Mouse (Mus musculus) hindbrain, embryonic 11.5 days (tissue): ENCODE results near the gene Cpne6. TPM values are rescaled to one million over a fixed set of nuclear protein-coding genes. Genes with fewer than 3 reads are reported as not detected.

Experiments used
- ATAC-seq: fragments of 200-750 bp; cut with Nextera tagmentation; 2 replicates; pipeline ENCODE4 v1.8.0; 2017; ENCODE audit warnings: mild to moderate bottlenecking, moderate TSS enrichment, moderate library complexity; ENCODE audit not compliant: low FRiP score
- DNase-seq: peaks from one replicate; pipeline ENCODE4 v3.0.0-alpha.2; 2015; ENCODE audit warnings: low spot score
- H3K27ac ChIP-seq: fragments of 300-500 bp; sonication (generic); 2 replicates; pipeline ENCODE4 v1.5.1; 2014; ENCODE audit warnings: mild to moderate bottlenecking, low read depth, low read length
- H3K27me3 ChIP-seq: fragments of 300-500 bp; sonication (generic); 2 replicates; pipeline ENCODE4 v1.6.1; 2014; ENCODE audit warnings: mild to moderate bottlenecking, low read length, moderate library complexity, mixed read lengths; ENCODE audit not compliant: control insufficient read depth, insufficient read depth
- H3K36me3 ChIP-seq: fragments of 300-500 bp; sonication (generic); 2 replicates; pipeline ENCODE4 v1.6.1; 2014; ENCODE audit warnings: mild to moderate bottlenecking, low read length, moderate library complexity, mixed read lengths; ENCODE audit not compliant: control insufficient read depth, insufficient read depth
- H3K4me1 ChIP-seq: fragments of 300-500 bp; sonication (generic); replicated peaks from 2 replicates; pipeline ENCODE4 v1.6.1; 2014; ENCODE audit warnings: low read length, mixed read lengths; ENCODE audit not compliant: control insufficient read depth, insufficient read depth
- H3K4me2 ChIP-seq: fragments of 300-500 bp; sonication (generic); replicated peaks from 2 replicates; pipeline ENCODE4 v1.6.1; 2014; ENCODE audit warnings: mild to moderate bottlenecking, low read depth, low read length
- H3K4me3 ChIP-seq: fragments of 300-500 bp; sonication (generic); 2 replicates; pipeline ENCODE4 v1.5.1; 2014; ENCODE audit warnings: low read depth, low read length
- H3K9ac ChIP-seq: fragments of 300-500 bp; sonication (generic); 2 replicates; pipeline ENCODE4 v1.6.1; 2014; ENCODE audit warnings: low read depth, low read length
- H3K9me3 ChIP-seq: fragments of 300-500 bp; sonication (generic); 2 replicates; pipeline ENCODE4 v1.6.1; 2016; ENCODE audit warnings: low read length; ENCODE audit not compliant: control insufficient read depth
- WGBS: fragments of 180-500 bp; shearing (Covaris S2); extraction: QIAGEN DNeasy Blood & Tissue Kit; methylation state at CpG from one replicate; pipeline ENCODE4 v1.1.7; 2014; 5-methylcytosine and 5-hydroxymethylcytosine counted together
- polyA plus RNA-seq: library from polyadenylated mRNA; unstranded; fragments of >200 nt; fragmentation: Nextera tagmentation; extraction: Ambion mirVana; gene quantifications from 2 replicates; pipeline ENCODE4 v1.2.1, GENCODE M21; 2014

Gene Cpne6
- 1.3 and 1.6 TPM in 2 replicates for polyA plus RNA-seq

DNA sequence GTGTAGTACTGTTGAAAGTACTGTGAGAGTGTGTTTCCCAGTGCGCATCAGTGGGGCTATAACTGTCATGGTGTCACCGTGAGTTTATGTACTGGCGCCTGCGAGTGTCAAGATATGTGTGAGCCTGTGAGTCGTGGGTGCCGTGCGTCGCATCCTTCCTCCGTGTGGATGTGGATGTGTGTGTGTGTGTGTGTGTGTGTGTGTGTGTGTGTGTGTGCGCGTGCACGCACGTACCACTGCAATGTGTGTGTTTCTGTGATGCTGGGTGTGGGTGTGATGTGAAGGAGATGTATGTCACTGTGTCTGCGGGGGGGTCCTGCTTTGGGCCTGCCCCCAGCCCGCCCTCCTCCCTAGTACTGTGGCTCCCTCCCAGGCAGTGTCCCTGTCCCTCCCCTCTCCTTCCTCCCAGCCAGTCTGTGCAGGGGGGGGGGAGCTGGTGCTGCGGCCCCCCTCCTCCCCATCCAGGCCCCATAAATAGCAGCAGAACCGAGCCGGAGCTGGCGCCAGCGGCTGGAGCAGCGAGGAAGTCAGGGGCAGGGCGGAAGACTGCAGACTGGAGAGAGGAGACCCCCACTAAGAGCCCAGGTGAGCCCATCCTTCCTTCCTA is at the start of gene Cpne6:
Gene Cpne6 (plus strand): TSS at position 321 of the 607 bp plus-strand sequence.
- no peak for ATAC-seq
- Histone ChIP-seq H3K27ac (no peak within 1 kb of the TSS), H3K9ac (no peak within 1 kb of the TSS), H3K4me1 (no peaks in the 10 kb centered on the region), H3K27me3 (no peaks in the 10 kb centered on the region), H3K36me3 (no peaks in the 10 kb centered on the region), H3K4me3 (no peak within 1 kb of the TSS), H3K4me2 (no peak within 1 kb of the TSS), H3K9me3 (no peaks in the 10 kb centered on the region)
- no peak for DNase-seq
- 75% methylated on average over 20 of the region's 22 CpGs for WGBS

DNA sequence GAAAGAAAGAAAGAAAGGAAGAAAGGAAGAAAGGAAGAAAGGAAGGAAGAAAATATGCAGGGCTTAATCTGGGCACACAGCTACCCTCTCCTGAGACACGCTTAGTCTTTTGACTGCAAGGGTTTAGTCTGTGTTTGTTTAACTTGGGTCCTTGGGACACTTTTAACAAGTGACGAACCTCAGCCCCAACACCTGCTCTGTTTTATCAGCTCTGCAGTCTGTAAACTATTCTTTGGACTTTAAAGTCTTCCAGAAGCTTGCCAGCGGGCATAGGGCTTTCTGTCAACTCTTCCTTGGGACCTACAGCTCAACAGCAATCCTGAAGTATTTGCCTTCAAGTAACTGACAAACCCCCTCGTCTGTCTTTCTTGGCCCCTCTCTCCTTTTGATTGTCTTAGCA is 48.5 kb upstream of the Cpne6 start:
- no peak overlapping the region for H3K4me3 ChIP-seq
- no peaks in the 10 kb centered on the region for H3K4me1 ChIP-seq
- no peaks in the 10 kb centered on the region for H3K9me3 ChIP-seq
- no peak overlapping the region for H3K4me2 ChIP-seq
- DNase-seq (no peak), ATAC-seq (no peak)
- 69% methylated on average over 4 of the region's 4 CpGs for WGBS
- no peak overlapping the region for H3K9ac ChIP-seq
- no peaks in the 10 kb centered on the region for H3K27me3 ChIP-seq
- no peaks in the 10 kb centered on the region for H3K36me3 ChIP-seq
- H3K27ac ChIP-seq, result no peak overlapping the region

DNA sequence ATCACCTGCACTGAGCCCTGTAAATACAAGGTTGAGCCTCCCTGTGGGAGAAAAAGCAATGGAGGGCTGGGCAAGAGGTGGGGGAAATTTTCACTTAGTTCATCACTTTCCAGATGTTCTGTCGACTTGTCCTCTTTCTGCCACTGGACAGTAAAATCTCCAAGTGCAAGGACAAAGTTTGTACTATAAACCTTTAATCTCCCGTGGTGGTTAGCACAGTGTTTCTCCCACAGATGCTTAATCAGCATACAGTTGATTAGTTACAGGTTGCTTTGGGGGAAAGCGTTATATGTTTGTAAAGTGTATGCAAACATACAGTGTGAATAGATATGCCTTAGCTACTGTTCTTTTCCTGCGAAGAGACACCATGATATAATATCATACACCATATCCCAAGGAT is 43.8 kb upstream of the Cpne6 start:
- H3K27ac ChIP-seq, result no peak overlapping the region
- H3K36me3 ChIP-seq, result no peaks in the 10 kb centered on the region
- WGBS, result 81% methylated on average over 4 of the region's 4 CpGs
- no peaks in the 10 kb centered on the region for H3K27me3 ChIP-seq
- ATAC-seq (no peak), DNase-seq (no peak)
- H3K4me2 ChIP-seq, result no peak overlapping the region
- no peak overlapping the region for H3K4me3 ChIP-seq
- H3K9ac ChIP-seq, result no peak overlapping the region
- no peaks in the 10 kb centered on the region for H3K9me3 ChIP-seq
- H3K4me1 ChIP-seq, result no peaks in the 10 kb centered on the region

DNA sequence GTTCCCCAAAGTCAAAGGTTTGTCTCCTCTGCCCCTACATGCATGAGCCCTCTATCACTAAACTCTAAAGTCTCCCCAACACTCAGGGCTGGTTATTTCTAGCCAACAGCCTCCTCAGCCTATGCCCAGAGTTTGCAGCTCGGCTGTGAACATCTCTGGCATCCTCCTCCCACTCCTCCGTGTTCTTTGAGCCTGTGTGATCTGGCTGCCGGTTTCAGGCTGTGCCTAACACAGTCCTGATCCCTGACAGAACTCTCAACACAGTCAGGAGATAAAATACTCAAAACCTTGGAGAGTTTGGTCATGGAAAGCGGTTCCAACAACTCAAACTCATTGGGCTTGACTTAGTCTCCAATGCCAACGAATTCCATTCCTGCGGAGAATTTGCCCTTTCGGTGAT is 43.1 kb upstream of the Cpne6 start:
- H3K4me2 ChIP-seq, result no peak overlapping the region
- 86% methylated on average over 7 of the region's 7 CpGs for WGBS

DNA sequence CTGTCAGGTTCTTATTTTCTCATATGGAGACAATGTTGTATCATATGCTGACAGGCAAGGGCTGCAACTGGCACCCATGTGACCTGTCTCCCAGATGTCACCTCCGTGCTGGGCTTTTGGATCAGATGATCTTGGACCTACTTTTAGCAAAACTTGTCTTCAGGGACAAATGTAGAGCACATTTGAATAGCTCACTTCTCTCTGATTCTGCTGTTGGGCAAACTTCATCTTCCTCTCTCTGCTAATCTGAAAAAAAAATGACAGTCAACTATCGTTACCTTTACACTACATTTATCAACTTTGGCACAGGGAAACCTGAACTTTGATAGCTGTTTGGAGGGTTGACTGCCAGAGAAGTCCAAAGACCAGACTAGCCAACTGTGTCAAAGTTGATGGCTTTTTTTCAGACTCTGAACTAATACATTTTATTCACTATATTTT is 41.9 kb upstream of the Cpne6 start:
- H3K4me3 ChIP-seq, result no peak overlapping the region
- ATAC-seq (no peak), DNase-seq (no peak)
- H3K9me3 ChIP-seq, result no peaks in the 10 kb centered on the region
- 88% methylated on average over 2 of the region's 2 CpGs for WGBS
- no peak overlapping the region for H3K9ac ChIP-seq
- no peaks in the 10 kb centered on the region for H3K36me3 ChIP-seq
- no peak overlapping the region for H3K4me2 ChIP-seq
- H3K27me3 ChIP-seq, result no peaks in the 10 kb centered on the region
- H3K4me1 ChIP-seq, result no peaks in the 10 kb centered on the region
- no peak overlapping the region for H3K27ac ChIP-seq

More for the DNA sequence above, 43.1 kb upstream of the Cpne6 start:
- Histone ChIP-seq H3K9ac (no peak overlapping the region), H3K4me1 (no peaks in the 10 kb centered on the region), H3K4me3 (no peak overlapping the region), H3K27ac (no peak overlapping the region), H3K27me3 (no peaks in the 10 kb centered on the region), H3K9me3 (no peaks in the 10 kb centered on the region), H3K36me3 (no peaks in the 10 kb centered on the region)
- ATAC-seq (no peak), DNase-seq (no peak)

DNA sequence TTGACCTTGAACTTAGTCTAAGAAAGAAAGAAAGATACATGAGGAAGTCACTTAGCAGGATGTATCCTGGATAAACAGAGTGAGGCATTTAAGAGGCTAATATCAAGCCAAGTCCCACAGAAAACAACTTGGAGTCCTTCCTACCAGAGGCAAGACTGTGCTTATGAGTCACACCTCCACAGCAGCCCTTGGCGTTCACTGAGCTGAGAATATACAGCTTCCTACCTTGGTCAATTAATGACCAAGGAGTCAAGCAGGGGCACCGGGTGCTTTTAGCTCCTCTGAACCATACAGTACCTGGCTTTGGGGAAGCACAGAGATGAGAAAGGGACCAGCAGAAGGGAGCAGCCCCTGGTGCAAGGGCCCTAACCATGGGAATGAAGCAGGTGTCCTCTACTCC is 41.2 kb upstream of the Cpne6 start:
- H3K36me3 ChIP-seq, result no peaks in the 10 kb centered on the region
- H3K4me1 ChIP-seq, result no peaks in the 10 kb centered on the region
- H3K27me3 ChIP-seq, result no peaks in the 10 kb centered on the region
- ATAC-seq (no peak), DNase-seq (no peak)
- no peak overlapping the region for H3K27ac ChIP-seq
- WGBS, result 71% methylated on average over 2 of the region's 2 CpGs
- H3K9me3 ChIP-seq, result no peaks in the 10 kb centered on the region
- no peak overlapping the region for H3K9ac ChIP-seq
- H3K4me3 ChIP-seq, result no peak overlapping the region
- H3K4me2 ChIP-seq, result no peak overlapping the region

DNA sequence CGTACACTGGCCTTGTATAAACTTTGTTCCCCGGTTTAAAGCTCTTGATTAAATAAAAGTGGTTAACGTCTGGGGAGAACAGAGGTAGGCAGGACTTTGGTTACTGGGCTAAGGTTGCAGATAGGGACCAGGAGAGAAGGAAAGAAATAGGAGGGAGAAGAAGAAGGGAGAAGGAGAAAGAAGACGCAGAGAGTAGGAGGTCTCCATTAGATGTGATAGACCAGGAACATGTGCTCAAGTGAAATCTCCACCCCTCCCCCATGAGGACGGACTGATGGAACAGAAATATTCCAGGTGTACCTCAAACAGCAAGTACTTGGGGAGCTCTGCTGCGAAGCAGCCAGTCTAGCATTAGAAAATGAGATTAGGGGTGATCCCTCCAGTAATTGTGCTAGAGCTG is 40.4 kb upstream of the Cpne6 start:
- no peak for DNase-seq
- Histone ChIP-seq H3K27ac (no peak overlapping the region), H3K27me3 (no peaks in the 10 kb centered on the region), H3K9ac (no peak overlapping the region), H3K9me3 (no peaks in the 10 kb centered on the region), H3K36me3 (no peaks in the 10 kb centered on the region), H3K4me1 (no peaks in the 10 kb centered on the region), H3K4me3 (no peak overlapping the region), H3K4me2 (no peak overlapping the region)
- ATAC-seq, result no peak
- WGBS, result 90% methylated on average over 6 of the region's 6 CpGs

DNA sequence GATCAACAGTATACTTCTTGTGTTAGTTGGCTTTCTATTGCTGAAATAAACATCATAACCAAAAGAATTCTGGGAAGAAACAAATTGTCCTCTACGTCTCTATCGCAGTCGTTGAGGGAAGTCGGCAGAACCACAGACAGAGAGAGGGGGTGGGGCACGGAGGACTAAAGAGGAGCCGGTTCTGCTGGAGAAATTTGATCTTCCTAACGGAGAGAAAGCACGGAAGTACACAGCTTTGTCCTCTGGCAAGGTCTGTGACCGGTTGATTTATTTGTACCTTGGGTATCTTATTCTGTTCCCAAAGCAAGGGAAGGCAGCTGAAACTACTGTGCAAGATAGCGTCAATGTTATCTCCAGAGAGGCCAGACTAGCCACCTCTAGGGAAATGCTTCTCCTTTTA is 39.4 kb upstream of the Cpne6 start:
- 13% methylated on average over 10 of the region's 10 CpGs for WGBS
- Histone ChIP-seq H3K9me3 (no peaks in the 10 kb centered on the region), H3K36me3 (no peaks in the 10 kb centered on the region), H3K9ac (no peak overlapping the region), H3K4me1 (no peaks in the 10 kb centered on the region), H3K4me3 (no peak overlapping the region), H3K27ac (no peak overlapping the region), H3K4me2 (no peak overlapping the region), H3K27me3 (no peaks in the 10 kb centered on the region)
- peak; percentile 10 for DNase-seq
- ATAC-seq, result no peak

DNA sequence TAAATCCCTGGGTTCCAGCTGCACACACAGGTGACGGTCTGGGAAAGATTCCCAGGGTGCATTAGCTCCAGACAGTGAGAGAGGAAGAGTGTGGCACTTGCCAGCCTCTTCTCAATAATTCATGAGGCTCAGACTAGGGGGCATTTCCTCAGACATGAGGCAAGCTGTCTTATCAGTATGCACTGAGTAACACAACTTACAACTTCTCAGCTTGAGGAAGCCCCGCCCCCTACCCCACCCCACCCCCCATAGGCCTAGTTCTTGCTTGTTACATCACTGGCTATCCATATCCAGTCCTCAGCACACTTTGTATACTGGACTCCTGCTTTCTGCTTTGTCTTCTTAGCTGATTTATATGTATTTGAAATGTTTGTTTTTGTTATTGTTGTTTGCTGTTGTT is 34.6 kb upstream of the Cpne6 start:
- no peak for ATAC-seq
- no peaks in the 10 kb centered on the region for H3K36me3 ChIP-seq
- no peaks in the 10 kb centered on the region for H3K4me1 ChIP-seq
- no peak overlapping the region for H3K4me3 ChIP-seq
- DNase-seq, result no peak
- H3K9me3 ChIP-seq, result no peaks in the 10 kb centered on the region
- no peak overlapping the region for H3K27ac ChIP-seq
- no peak overlapping the region for H3K9ac ChIP-seq
- no peak overlapping the region for H3K4me2 ChIP-seq
- 62% methylated on average over 2 of the region's 2 CpGs for WGBS
- no peaks in the 10 kb centered on the region for H3K27me3 ChIP-seq
